Comparison of ENCODE assay signal across 20 mouse cellular contexts in genomic region chr7:65381896-65382295, GRCm38 (mm10).
A peak's percentile ranks its signal among the peaks of the same experiment; 100 is the strongest.
DNase-seq lines count a peak whose midpoint lies in the region; ATAC-seq and TF ChIP-seq lines count a peak whose summit lies in the region.
"Had no signal": no experiment of that assay in that cellular context is flagged by ENCODE, and none has a peak within 500 bp of the region (broad histone marks: within the 10 kb centered on the region; RNA-seq: fewer than 3 reads in every experiment).

No protein-coding gene starts in this region.

- no peaks in the 10 kb centered on the region for H3K27me3 ChIP-seq in forebrain, embryonic 10.5 days (ENCODE audit: poor library complexity, severe bottlenecking)
- H3K27me3 ChIP-seq in forebrain, embryonic 12.5 days, result no peaks in the 10 kb centered on the region
- no peaks in the 10 kb centered on the region for H3K27me3 ChIP-seq in hindbrain, embryonic 16.5 days (replicated peaks; ENCODE audit: control insufficient read depth, insufficient read depth, low read length)
- 0 out of 2 replicates have a peak, but pooled peaks cover 4% of the 10 kb centered on the region for H3K27me3 ChIP-seq in hindbrain, embryonic 13.5 days
- no peaks in the 10 kb centered on the region for H3K27me3 ChIP-seq in lung, postnatal 0 days (replicated peaks; ENCODE audit: insufficient read depth, low read length)
- H3K27me3 ChIP-seq: forebrain, embryonic 13.5 days had no signal

- WGBS in forebrain, embryonic 10.5 days, result 40% methylated on average over 6 of the region's 6 CpGs
- WGBS in forebrain, embryonic 12.5 days, result 36% methylated on average over 6 of the region's 6 CpGs
- WGBS in hindbrain, embryonic 16.5 days, result 35% methylated on average over 6 of the region's 6 CpGs
- 29% methylated on average over 6 of the region's 6 CpGs for WGBS in hindbrain, embryonic 13.5 days
- WGBS in lung, postnatal 0 days, result 36% methylated on average over 6 of the region's 6 CpGs

- peak overlapping the region; percentile 30; the same call in 1 of the 2 replicates for H3K27ac ChIP-seq in forebrain, embryonic 10.5 days
- no peak overlapping the region for H3K27ac ChIP-seq in forebrain, embryonic 12.5 days
- 0 out of 2 replicates have a peak overlapping the region, but pooled peaks have one; percentile 12 for H3K27ac ChIP-seq in hindbrain, embryonic 16.5 days (ENCODE audit: low read depth, low read length)
- H3K27ac ChIP-seq in hindbrain, embryonic 13.5 days, result no peak overlapping the region
- H3K27ac ChIP-seq in lung, postnatal 0 days (ENCODE audit: low read length), result peak overlapping the region; percentile 72
- H3K27ac ChIP-seq: embryonic facial prominence, embryonic 10.5 days; forebrain, embryonic 13.5 days; limb, embryonic 10.5 days had no signal

- H3K4me3 ChIP-seq in forebrain, embryonic 10.5 days, result no peak overlapping the region
- H3K4me3 ChIP-seq in forebrain, embryonic 12.5 days (replicated peaks), result no peak overlapping the region
- no peak overlapping the region for H3K4me3 ChIP-seq in hindbrain, embryonic 16.5 days (ENCODE audit: low read length)
- no peak overlapping the region for H3K4me3 ChIP-seq in hindbrain, embryonic 13.5 days
- H3K4me3 ChIP-seq in lung, postnatal 0 days (ENCODE audit: low read depth, low read length), result no peak overlapping the region
- H3K4me3 ChIP-seq: embryonic facial prominence, embryonic 10.5 days; forebrain, embryonic 13.5 days; limb, embryonic 10.5 days; megakaryocyte, embryonic 14.5 days had no signal

- no peak for ATAC-seq in forebrain, embryonic 12.5 days (ENCODE audit: low FRiP score)
- no peak for ATAC-seq in hindbrain, embryonic 16.5 days
- ATAC-seq in hindbrain, embryonic 13.5 days (ENCODE audit: low FRiP score), result no peak
- ATAC-seq in lung, postnatal 0 days, result no peak
- ATAC-seq: forebrain, embryonic 13.5 days; midbrain, embryonic 16.5 days had no signal

- no peak for TF ChIP-seq CTCF in lung, postnatal 0 days (IDR thresholded peaks at IDR 0.05)

- no peak for DNase-seq in forebrain, embryonic 10.5 days (ENCODE audit: extremely low spot score, low spot score)
- no peak for DNase-seq in lung, postnatal 0 days (ENCODE audit: low spot score)
- no peak for DNase-seq in lung, postnatal 4 days
- DNase-seq in heart, postnatal 4 days, result peak; percentile 20
- DNase-seq in adrenal gland, postnatal 36 days, result no peak
- DNase-seq: adrenal gland, postnatal 10 days; cerebellum, adult 11 months; gastrocnemius, postnatal 36 days; kidney, adult 11 months; right cerebral cortex, postnatal 25 days; thymus, adult 18-20 months; thymus, postnatal 4 days had no signal

- no peaks in the 10 kb centered on the region for H3K36me3 ChIP-seq in forebrain, embryonic 10.5 days (replicated peaks)
- H3K36me3 ChIP-seq in forebrain, embryonic 12.5 days (replicated peaks), result no peaks in the 10 kb centered on the region
- H3K36me3 ChIP-seq in hindbrain, embryonic 16.5 days (ENCODE audit: control insufficient read depth, insufficient read depth, low read length), result no peaks in the 10 kb centered on the region
- H3K36me3 ChIP-seq in hindbrain, embryonic 13.5 days, result no peaks in the 10 kb centered on the region
- H3K36me3 ChIP-seq in lung, postnatal 0 days (ENCODE audit: insufficient read depth, low read length), result no peaks in the 10 kb centered on the region
- H3K36me3 ChIP-seq: embryonic facial prominence, embryonic 10.5 days; limb, embryonic 10.5 days had no signal

- no peak overlapping the region for H3K4me2 ChIP-seq in forebrain, embryonic 12.5 days
- H3K4me2 ChIP-seq in hindbrain, embryonic 16.5 days (ENCODE audit: low read length), result no peak overlapping the region
- H3K4me2 ChIP-seq in hindbrain, embryonic 13.5 days, result no peak overlapping the region
- H3K4me2 ChIP-seq in lung, postnatal 0 days (replicated peaks; ENCODE audit: low read depth, low read length), result no peak overlapping the region
- H3K4me2 ChIP-seq: forebrain, embryonic 13.5 days had no signal

- no peak overlapping the region for H3K9ac ChIP-seq in forebrain, embryonic 12.5 days
- no peak overlapping the region for H3K9ac ChIP-seq in hindbrain, embryonic 16.5 days (ENCODE audit: low read depth, low read length)
- no peak overlapping the region for H3K9ac ChIP-seq in hindbrain, embryonic 13.5 days
- H3K9ac ChIP-seq in lung, postnatal 0 days (replicated peaks; ENCODE audit: low read depth), result no peak overlapping the region
- H3K9ac ChIP-seq: forebrain, embryonic 13.5 days had no signal

- peaks cover 4% of the 10 kb centered on the region for H3K4me1 ChIP-seq in forebrain, embryonic 10.5 days
- H3K4me1 ChIP-seq in forebrain, embryonic 12.5 days, result no peaks in the 10 kb centered on the region; the same call in 1 of the 2 replicates
- H3K4me1 ChIP-seq in hindbrain, embryonic 16.5 days (ENCODE audit: control insufficient read depth, insufficient read depth, low read depth, low read length), result no peaks in the 10 kb centered on the region
- H3K4me1 ChIP-seq in hindbrain, embryonic 13.5 days (replicated peaks), result peaks cover 3% of the 10 kb centered on the region
- peaks cover 8% of the 10 kb centered on the region for H3K4me1 ChIP-seq in lung, postnatal 0 days (ENCODE audit: insufficient read depth, low read depth, low read length)
- H3K4me1 ChIP-seq: forebrain, embryonic 13.5 days had no signal

- H3K9me3 ChIP-seq in forebrain, embryonic 10.5 days, result no peaks in the 10 kb centered on the region
- no peaks in the 10 kb centered on the region for H3K9me3 ChIP-seq in forebrain, embryonic 12.5 days
- no peaks in the 10 kb centered on the region for H3K9me3 ChIP-seq in hindbrain, embryonic 16.5 days (ENCODE audit: control insufficient read depth, low read length)
- H3K9me3 ChIP-seq in hindbrain, embryonic 13.5 days, result no peaks in the 10 kb centered on the region
- H3K9me3 ChIP-seq in lung, postnatal 0 days (ENCODE audit: low read length), result no peaks in the 10 kb centered on the region
- H3K9me3 ChIP-seq: embryonic facial prominence, embryonic 10.5 days; forebrain, embryonic 13.5 days; limb, embryonic 10.5 days had no signal

- no peak for TF ChIP-seq EP300 in lung, postnatal 0 days (IDR thresholded peaks at IDR 0.05)

Comparison
In these comparisons a context has a peak if more than half of its experiments do, and no peak if none do; other contexts are left out.
1. H3K27ac ChIP-seq: peak in forebrain, embryonic 10.5 days (single experiment), hindbrain, embryonic 16.5 days (single experiment) and lung, postnatal 0 days (single experiment); none in forebrain, embryonic 12.5 days (single experiment) and hindbrain, embryonic 13.5 days (single experiment).